Mouse (Mus musculus) adrenal gland, adult (tissue): ENCODE measurements around the gene Neurl3.

Source experiments
- DNase-seq, 2 experiments: peaks; one replicate each; pipeline ENCODE4 v3.0.0; 2022 to 2023; ENCODE audit warnings: low spot score in 1 of 2; ENCODE audit not compliant: inconsistent age in 2 of 2

Neurl3 gene

GRCm38 (mm10) chr1:36298107-36298506 lies 23.6 kb upstream of the Neurl3 start:
- DNase-seq, result no peak

GRCm38 (mm10) chr1:36296466-36297149 lies 22.1 kb upstream of the Neurl3 start:
- no peak for DNase-seq

- DNase-seq, result no peak
These were observed 19.9 kb upstream of the Neurl3 start for GRCm38 (mm10) chr1:36294402-36294801.

GRCm38 (mm10) chr1:36293470-36293869 lies 19.0 kb upstream of the Neurl3 start:
- no peak for DNase-seq

GRCm38 (mm10) chr1:36281849-36282248 lies 7.4 kb upstream of the Neurl3 start:
- DNase-seq, result no peak

- no peak for DNase-seq
These were observed 6.5 kb upstream of the Neurl3 start for GRCm38 (mm10) chr1:36280938-36281337.

- DNase-seq, result peak; percentile 74 to 92
These were observed 4.7 kb upstream of the Neurl3 start for GRCm38 (mm10) chr1:36279202-36279601.

GRCm38 (mm10) chr1:36277267-36278060 lies 3.0 kb upstream of the Neurl3 start:
- peak; percentile 69 to 94 for DNase-seq

- DNase-seq, result no peak
These were observed 1.3 kb upstream of the Neurl3 start for GRCm38 (mm10) chr1:36275635-36276389.

- DNase-seq, result peak; percentile 76 to 89
These were observed 1.2 kb downstream of the Neurl3 start for GRCm38 (mm10) chr1:36273288-36273687.

GRCm38 (mm10) chr1:36272546-36272945 lies 1.9 kb downstream of the Neurl3 start:
- peak; percentile 52 to 75 for DNase-seq

- DNase-seq, result no peak
These were observed 2.8 kb downstream of the Neurl3 start for GRCm38 (mm10) chr1:36271516-36272230.

GRCm38 (mm10) chr1:36270666-36271065 lies 3.8 kb downstream of the Neurl3 start:
- DNase-seq, result peak in 1 of 2 experiments; percentile 54

GRCm38 (mm10) chr1:36269121-36269795 lies 5.2 kb downstream of the Neurl3 start:
- DNase-seq, result no peak

- DNase-seq, result no peak
These were observed 6.9 kb downstream of the Neurl3 start for GRCm38 (mm10) chr1:36267595-36267994.

- no peak for DNase-seq
These were observed 8.2 kb downstream of the Neurl3 start for GRCm38 (mm10) chr1:36266293-36266692.

GRCm38 (mm10) chr1:36263833-36264488 lies 10.5 kb downstream of the Neurl3 start:
- peak in 1 of 2 experiments; percentile 74 for DNase-seq

GRCm38 (mm10) chr1:36261708-36262504 lies 12.6 kb downstream of the Neurl3 start:
- DNase-seq, result peak in 1 of 2 experiments; percentile 68

GRCm38 (mm10) chr1:36260418-36260817 lies 14.1 kb downstream of the Neurl3 start:
- no peak for DNase-seq
